Mouse (Mus musculus) inflammation-experienced regulatory T-cells (primary cell): ENCODE results near the gene Gm9048. TPM values are rescaled to one million over a fixed set of nuclear protein-coding genes. Genes with fewer than 3 reads are reported as not detected.

Experiments used
- polyA plus RNA-seq, 2 experiments: library from polyadenylated mRNA; unstranded; fragments of 100-300 nt; shearing (Covaris generic); gene quantifications; one replicate each; pipeline ENCODE4 v1.2.1; 2017

The Gm9048 gene
- polyA plus RNA-seq = not detected

DNA sequence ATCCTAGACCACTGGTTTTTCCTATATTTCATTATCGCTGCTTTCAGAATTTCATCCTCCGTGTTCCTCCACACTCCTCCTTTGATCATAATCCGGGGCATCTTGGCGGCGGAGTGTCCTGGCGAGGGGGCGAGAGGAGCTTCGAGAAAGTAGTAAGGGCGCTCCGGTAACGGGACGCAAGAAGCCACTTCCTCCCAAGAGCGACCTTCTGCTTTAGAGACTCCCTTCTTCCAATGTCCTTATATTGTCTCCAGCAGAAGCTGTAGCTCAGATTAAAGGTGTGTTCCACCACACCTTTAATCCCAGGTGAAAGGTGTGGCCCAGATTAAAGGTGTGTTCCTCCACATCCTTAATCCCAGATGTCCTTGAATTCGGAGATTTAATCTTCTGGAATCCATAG lies at the start of gene Gm9048:
TSS of gene Gm9048 (minus strand) at position 101 of the 400 bp plus-strand sequence.

DNA sequence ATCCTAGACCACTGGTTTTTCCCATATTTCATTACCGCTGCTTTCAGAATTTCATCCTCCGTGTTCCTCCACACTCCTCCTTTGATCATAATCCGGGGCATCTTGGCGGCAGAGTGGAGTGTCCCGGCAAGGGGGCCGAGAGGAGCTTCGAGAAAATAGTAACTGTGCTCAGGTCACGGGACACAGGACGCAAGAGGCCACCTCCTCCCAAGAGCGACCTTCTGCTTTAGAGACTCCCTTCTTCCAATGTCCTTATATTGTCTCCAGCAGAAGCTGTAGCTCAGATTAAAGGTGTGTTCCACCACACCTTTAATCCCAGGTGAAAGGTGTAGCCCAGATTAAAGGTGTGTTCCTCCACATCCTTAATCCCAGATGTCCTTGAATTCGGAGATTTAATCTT lies 5.5 kb upstream of the Gm9048 start, which contains the start of gene Gm9049:
TSS of gene Gm9049 (minus strand) at position 101 of the 400 bp plus-strand sequence.

DNA sequence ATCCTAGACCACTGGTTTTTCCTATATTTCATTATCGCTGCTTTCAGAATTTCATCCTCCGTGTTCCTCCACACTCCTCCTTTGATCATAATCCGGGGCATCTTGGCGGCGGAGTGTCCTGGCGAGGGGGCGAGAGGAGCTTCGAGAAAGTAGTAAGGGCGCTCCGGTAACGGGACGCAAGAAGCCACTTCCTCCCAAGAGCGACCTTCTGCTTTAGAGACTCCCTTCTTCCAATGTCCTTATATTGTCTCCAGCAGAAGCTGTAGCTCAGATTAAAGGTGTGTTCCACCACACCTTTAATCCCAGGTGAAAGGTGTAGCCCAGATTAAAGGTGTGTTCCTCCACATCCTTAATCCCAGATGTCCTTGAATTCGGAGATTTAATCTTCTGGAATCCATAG lies 5.3 kb downstream of the Gm9048 start, which contains the start of gene Gm9046:
TSS of gene Gm9046 (minus strand) at position 101 of the 400 bp plus-strand sequence.

DNA sequence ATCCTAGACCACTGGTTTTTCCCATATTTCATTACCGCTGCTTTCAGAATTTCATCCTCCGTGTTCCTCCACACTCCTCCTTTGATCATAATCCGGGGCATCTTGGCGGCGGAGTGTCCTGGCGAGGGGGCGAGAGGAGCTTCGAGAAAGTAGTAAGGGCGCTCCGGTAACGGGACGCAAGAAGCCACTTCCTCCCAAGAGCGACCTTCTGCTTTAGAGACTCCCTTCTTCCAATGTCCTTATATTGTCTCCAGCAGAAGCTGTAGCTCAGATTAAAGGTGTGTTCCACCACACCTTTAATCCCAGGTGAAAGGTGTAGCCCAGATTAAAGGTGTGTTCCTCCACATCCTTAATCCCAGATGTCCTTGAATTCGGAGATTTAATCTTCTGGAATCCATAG lies 10.7 kb downstream of the Gm9048 start, which contains the start of gene Gm9045:
TSS of gene Gm9045 (minus strand) at position 101 of the 400 bp plus-strand sequence.

DNA sequence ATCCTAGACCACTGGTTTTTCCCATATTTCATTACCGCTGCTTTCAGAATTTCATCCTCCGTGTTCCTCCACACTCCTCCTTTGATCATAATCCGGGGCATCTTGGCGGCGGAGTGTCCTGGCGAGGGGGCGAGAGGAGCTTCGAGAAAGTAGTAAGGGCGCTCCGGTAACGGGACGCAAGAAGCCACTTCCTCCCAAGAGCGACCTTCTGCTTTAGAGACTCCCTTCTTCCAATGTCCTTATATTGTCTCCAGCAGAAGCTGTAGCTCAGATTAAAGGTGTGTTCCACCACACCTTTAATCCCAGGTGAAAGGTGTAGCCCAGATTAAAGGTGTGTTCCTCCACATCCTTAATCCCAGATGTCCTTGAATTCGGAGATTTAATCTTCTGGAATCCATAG lies 16.2 kb downstream of the Gm9048 start, which contains the start of gene Gm9044:
TSS of gene Gm9044 (minus strand) at position 101 of the 400 bp plus-strand sequence.

DNA sequence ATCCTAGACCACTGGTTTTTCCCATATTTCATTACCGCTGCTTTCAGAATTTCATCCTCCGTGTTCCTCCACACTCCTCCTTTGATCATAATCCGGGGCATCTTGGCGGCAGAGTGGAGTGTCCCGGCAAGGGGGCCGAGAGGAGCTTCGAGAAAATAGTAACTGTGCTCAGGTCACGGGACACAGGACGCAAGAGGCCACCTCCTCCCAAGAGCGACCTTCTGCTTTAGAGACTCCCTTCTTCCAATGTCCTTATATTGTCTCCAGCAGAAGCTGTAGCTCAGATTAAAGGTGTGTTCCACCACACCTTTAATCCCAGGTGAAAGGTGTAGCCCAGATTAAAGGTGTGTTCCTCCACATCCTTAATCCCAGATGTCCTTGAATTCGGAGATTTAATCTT lies 21.6 kb downstream of the Gm9048 start, which contains the start of gene Gm9040:
TSS of gene Gm9040 (minus strand) at position 101 of the 400 bp plus-strand sequence.

Other genes starting within 250 kb of the Gm9048 start
- gene Mdm1, start 206.9 kb downstream of the Gm9048 start, polyA plus RNA-seq = 10 to 100 TPM in 1 of 2 experiments, 1 to 10 TPM in 1; 7.0 to 10.6 TPM
- not detected for gene Il22, start 143.7 kb downstream of the Gm9048 start, polyA plus RNA-seq
- not detected for gene Gm32717, start 107.9 kb downstream of the Gm9048 start, polyA plus RNA-seq
- gene Gm32802, start 90.0 kb downstream of the Gm9048 start, polyA plus RNA-seq = not detected
- under 1 TPM in 1 of 2 experiments, not detected in 1; 0.93 TPM for gene Iltifb, start 53.6 kb downstream of the Gm9048 start, polyA plus RNA-seq
- not detected for gene Gm9040, start 21.7 kb downstream of the Gm9048 start, polyA plus RNA-seq
- not detected for gene Gm9044, start 16.3 kb downstream of the Gm9048 start, polyA plus RNA-seq
- gene Gm9045, start 10.8 kb downstream of the Gm9048 start, polyA plus RNA-seq = under 1 TPM; 0.11 to 0.24 TPM
- gene Gm9046, start 5.4 kb downstream of the Gm9048 start, polyA plus RNA-seq = not detected
- gene Gm9049, start 5.4 kb upstream of the Gm9048 start, polyA plus RNA-seq = under 1 TPM; 0.11 to 0.24 TPM
- 10 to 100 TPM; 17.2 to 28.6 TPM for gene Ifng, start 92.4 kb upstream of the Gm9048 start, polyA plus RNA-seq